Mouse (Mus musculus): ENCODE results near the gene Anxa6. TPM values are rescaled to one million over a fixed set of nuclear protein-coding genes. Genes with fewer than 3 reads are reported as not detected.

Gene Anxa6
- polyA plus RNA-seq, 1 experiment from 2014 or later, result 90.1 TPM

DNA sequence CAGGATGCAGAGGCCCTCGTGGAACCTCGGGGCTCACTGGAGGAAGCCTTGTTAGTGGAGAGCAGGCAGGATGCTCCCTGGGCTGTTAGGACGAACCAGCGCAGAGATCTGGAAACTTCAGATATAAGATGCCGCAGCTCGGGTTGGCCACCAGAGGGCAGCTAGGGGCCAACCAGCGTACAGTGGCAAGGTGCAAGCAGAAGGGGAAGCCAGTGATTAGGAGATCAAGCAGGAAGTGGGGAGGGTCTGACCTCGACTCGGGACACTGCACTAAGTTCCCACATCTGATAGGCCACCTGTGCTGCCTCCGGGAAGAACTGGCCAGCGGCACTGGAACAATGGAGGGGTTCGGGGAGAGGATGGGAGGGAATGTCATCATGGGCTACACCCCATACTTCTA is 35.0 kb downstream of the Anxa6 start:
- Histone ChIP-seq H3K36me3 (ENCODE audit: control insufficient read depth, insufficient read depth, low read length) (0 out of 2 replicates have a peak, but pooled peaks cover 2% of the 10 kb centered on the region), H3K9me3 (ENCODE audit: control insufficient read depth, low read length) (no peaks in the 10 kb centered on the region), H3K4me3 (ENCODE audit: low read depth, low read length) (no peak overlapping the region), H3K9ac (ENCODE audit: low read length) (no peak overlapping the region), H3K27me3 (ENCODE audit: control insufficient read depth, insufficient read depth, low read length) (no peaks in the 10 kb centered on the region), H3K4me1 (ENCODE audit: control insufficient read depth, insufficient read depth, low read length) (no peaks in the 10 kb centered on the region), H3K27ac (ENCODE audit: low read depth, low read length) (no peak overlapping the region), H3K4me2 (ENCODE audit: low read depth) (no peak overlapping the region)
- WGBS, result 6% methylated on average over 12 of the region's 12 CpGs
- peak; percentile 68 for DNase-seq (ENCODE audit: low spot score)
- peak; percentile 38; the same call in 1 of the 2 replicates for ATAC-seq (ENCODE audit: insufficient read depth, low FRiP score, low TSS enrichment)

- Histone ChIP-seq H3K4me2 (ENCODE audit: low read depth) (no peak overlapping the region), H3K27ac (ENCODE audit: low read depth, low read length) (no peak overlapping the region), H3K4me1 (ENCODE audit: control insufficient read depth, insufficient read depth, low read length) (no peaks in the 10 kb centered on the region), H3K36me3 (ENCODE audit: control insufficient read depth, insufficient read depth, low read length) (0 out of 2 replicates have a peak, but pooled peaks cover 2% of the 10 kb centered on the region), H3K9ac (ENCODE audit: low read length) (no peak overlapping the region), H3K4me3 (ENCODE audit: low read depth, low read length) (no peak overlapping the region), H3K9me3 (ENCODE audit: control insufficient read depth, low read length) (no peaks in the 10 kb centered on the region), H3K27me3 (ENCODE audit: control insufficient read depth, insufficient read depth, low read length) (no peaks in the 10 kb centered on the region)
- WGBS, result 69% methylated on average over 7 of the region's 7 CpGs
- no peak for ATAC-seq (ENCODE audit: insufficient read depth, low FRiP score, low TSS enrichment)
- DNase-seq (ENCODE audit: low spot score), result no peak
Observed at GRCm38 (mm10) chr11:54996176-54996575, 37.1 kb downstream of the Anxa6 start.

- DNase-seq (ENCODE audit: low spot score), result no peak
Observed at GRCm38 (mm10) chr11:54989920-54990319, 43.3 kb downstream of the Anxa6 start.

GRCm38 (mm10) chr11:54988754-54989349 is 44.4 kb downstream of the Anxa6 start:
- H3K27ac ChIP-seq (ENCODE audit: low read depth, low read length), result no peak overlapping the region
- no peaks in the 10 kb centered on the region for H3K4me1 ChIP-seq (ENCODE audit: control insufficient read depth, insufficient read depth, low read length)
- ATAC-seq (ENCODE audit: insufficient read depth, low FRiP score, low TSS enrichment) (no peak), DNase-seq (ENCODE audit: low spot score) (no peak)
- no peaks in the 10 kb centered on the region for H3K36me3 ChIP-seq (ENCODE audit: control insufficient read depth, insufficient read depth, low read length)
- no peaks in the 10 kb centered on the region for H3K27me3 ChIP-seq (ENCODE audit: control insufficient read depth, insufficient read depth, low read length)
- H3K4me2 ChIP-seq (ENCODE audit: low read depth), result no peak overlapping the region
- H3K9me3 ChIP-seq (ENCODE audit: control insufficient read depth, low read length), result no peaks in the 10 kb centered on the region
- H3K4me3 ChIP-seq (ENCODE audit: low read depth, low read length), result no peak overlapping the region
- no peak overlapping the region for H3K9ac ChIP-seq (ENCODE audit: low read length)
- 75% methylated on average over 8 of the region's 8 CpGs for WGBS

More at GRCm38 (mm10) chr11:54989920-54990319, 43.3 kb downstream of the Anxa6 start:
- Histone ChIP-seq H3K27me3 (ENCODE audit: control insufficient read depth, insufficient read depth, low read length) (no peaks in the 10 kb centered on the region), H3K27ac (ENCODE audit: low read depth, low read length) (no peak overlapping the region), H3K36me3 (ENCODE audit: control insufficient read depth, insufficient read depth, low read length) (no peaks in the 10 kb centered on the region), H3K9ac (ENCODE audit: low read length) (no peak overlapping the region), H3K9me3 (ENCODE audit: control insufficient read depth, low read length) (no peaks in the 10 kb centered on the region), H3K4me1 (ENCODE audit: control insufficient read depth, insufficient read depth, low read length) (no peaks in the 10 kb centered on the region), H3K4me2 (ENCODE audit: low read depth) (no peak overlapping the region), H3K4me3 (ENCODE audit: low read depth, low read length) (no peak overlapping the region)
- no peak for ATAC-seq (ENCODE audit: insufficient read depth, low FRiP score, low TSS enrichment)

DNA sequence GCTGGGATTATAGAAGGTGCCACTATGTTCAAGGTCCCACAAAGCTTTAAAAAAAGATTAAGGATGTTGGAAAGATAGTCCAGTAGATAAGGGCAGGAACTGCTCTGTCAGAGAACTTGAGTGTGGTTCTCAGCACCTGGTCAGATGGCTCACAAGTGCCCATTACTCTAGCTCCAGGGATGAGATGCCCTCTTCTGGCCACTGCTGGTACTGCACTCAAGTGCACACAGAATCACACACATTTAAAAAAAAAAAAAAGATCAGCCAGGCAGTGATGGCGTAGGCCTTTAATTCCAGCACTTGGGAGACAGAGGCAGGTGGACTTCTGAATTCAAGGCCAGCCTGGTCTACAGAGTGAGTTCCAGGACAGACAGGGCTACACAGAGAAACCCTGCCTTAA is 45.3 kb downstream of the Anxa6 start:
- Histone ChIP-seq H3K4me3 (ENCODE audit: low read depth, low read length) (no peak overlapping the region), H3K4me1 (ENCODE audit: control insufficient read depth, insufficient read depth, low read length) (no peaks in the 10 kb centered on the region), H3K9me3 (ENCODE audit: control insufficient read depth, low read length) (no peaks in the 10 kb centered on the region), H3K9ac (ENCODE audit: low read length) (no peak overlapping the region), H3K27ac (ENCODE audit: low read depth, low read length) (no peak overlapping the region), H3K27me3 (ENCODE audit: control insufficient read depth, insufficient read depth, low read length) (no peaks in the 10 kb centered on the region), H3K4me2 (ENCODE audit: low read depth) (no peak overlapping the region), H3K36me3 (ENCODE audit: control insufficient read depth, insufficient read depth, low read length) (no peaks in the 10 kb centered on the region)
- WGBS, result 85% methylated on average over 1 of the region's 1 CpGs
- DNase-seq (ENCODE audit: low spot score) (no peak), ATAC-seq (ENCODE audit: insufficient read depth, low FRiP score, low TSS enrichment) (no peak)

DNA sequence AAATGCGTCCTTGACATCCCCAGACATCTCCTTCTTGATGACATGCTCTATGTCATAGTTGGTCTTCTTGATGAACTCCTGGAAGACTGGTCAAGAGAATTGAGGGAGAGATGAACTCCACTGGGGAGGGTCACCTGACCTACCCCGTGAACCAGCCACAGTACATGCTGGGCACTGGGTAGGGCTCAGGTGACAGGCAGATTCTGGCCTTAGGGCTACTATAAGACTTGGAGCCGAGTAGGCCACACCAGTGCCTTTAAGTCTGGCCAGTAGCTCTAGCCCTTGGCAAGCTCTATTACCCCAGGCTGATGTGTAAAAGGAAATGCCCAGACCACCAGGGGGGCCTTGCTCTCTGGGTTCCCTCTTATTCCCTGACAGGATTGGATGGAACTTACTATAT is 48.2 kb downstream of the Anxa6 start:
- WGBS, result 90% methylated on average over 3 of the region's 3 CpGs
- Histone ChIP-seq H3K4me2 (ENCODE audit: low read depth) (no peak overlapping the region), H3K9me3 (ENCODE audit: control insufficient read depth, low read length) (no peaks in the 10 kb centered on the region), H3K4me1 (ENCODE audit: control insufficient read depth, insufficient read depth, low read length) (no peaks in the 10 kb centered on the region), H3K9ac (ENCODE audit: low read length) (no peak overlapping the region), H3K27ac (ENCODE audit: low read depth, low read length) (no peak overlapping the region), H3K4me3 (ENCODE audit: low read depth, low read length) (no peak overlapping the region), H3K27me3 (ENCODE audit: control insufficient read depth, insufficient read depth, low read length) (no peaks in the 10 kb centered on the region), H3K36me3 (ENCODE audit: control insufficient read depth, insufficient read depth, low read length) (no peaks in the 10 kb centered on the region)
- DNase-seq (ENCODE audit: low spot score), result no peak
- no peak for ATAC-seq (ENCODE audit: insufficient read depth, low FRiP score, low TSS enrichment)

DNA sequence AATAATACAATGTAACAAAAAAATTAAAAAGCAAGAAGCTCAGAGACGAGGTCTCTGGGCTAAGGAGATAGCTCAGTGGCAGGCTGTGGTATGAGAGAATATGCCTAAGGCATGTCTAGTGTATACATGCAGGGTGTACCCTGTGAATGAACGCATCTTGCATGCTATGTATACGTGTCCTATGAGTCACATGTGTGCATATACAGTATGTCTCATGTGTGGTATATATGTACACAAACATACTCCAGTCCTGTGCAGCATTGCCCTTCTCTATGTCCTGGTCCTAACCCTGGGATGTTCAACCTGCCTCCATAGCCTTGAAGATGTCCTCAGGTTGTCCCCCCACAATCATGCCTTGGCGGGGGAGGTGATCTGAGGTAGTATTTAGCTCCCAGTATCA is 48.7 kb downstream of the Anxa6 start:
- Histone ChIP-seq H3K27me3 (ENCODE audit: control insufficient read depth, insufficient read depth, low read length) (no peaks in the 10 kb centered on the region), H3K4me1 (ENCODE audit: control insufficient read depth, insufficient read depth, low read length) (no peaks in the 10 kb centered on the region), H3K9ac (ENCODE audit: low read length) (no peak overlapping the region), H3K27ac (ENCODE audit: low read depth, low read length) (no peak overlapping the region), H3K36me3 (ENCODE audit: control insufficient read depth, insufficient read depth, low read length) (no peaks in the 10 kb centered on the region), H3K4me2 (ENCODE audit: low read depth) (no peak overlapping the region), H3K4me3 (ENCODE audit: low read depth, low read length) (no peak overlapping the region), H3K9me3 (ENCODE audit: control insufficient read depth, low read length) (no peaks in the 10 kb centered on the region)
- 59% methylated on average over 4 of the region's 4 CpGs for WGBS
- ATAC-seq (ENCODE audit: insufficient read depth, low FRiP score, low TSS enrichment) (no peak), DNase-seq (ENCODE audit: low spot score) (no peak)

GRCm38 (mm10) chr11:54984085-54984484 is 49.2 kb downstream of the Anxa6 start:
- H3K27me3 ChIP-seq (ENCODE audit: control insufficient read depth, insufficient read depth, low read length), result no peaks in the 10 kb centered on the region
- no peak overlapping the region for H3K4me2 ChIP-seq (ENCODE audit: low read depth)
- no peaks in the 10 kb centered on the region for H3K9me3 ChIP-seq (ENCODE audit: control insufficient read depth, low read length)
- 5% methylated on average over 6 of the region's 6 CpGs for WGBS
- H3K4me1 ChIP-seq (ENCODE audit: control insufficient read depth, insufficient read depth, low read length), result no peaks in the 10 kb centered on the region
- H3K27ac ChIP-seq (ENCODE audit: low read depth, low read length), result no peak overlapping the region
- no peak overlapping the region for H3K9ac ChIP-seq (ENCODE audit: low read length)
- no peak overlapping the region for H3K4me3 ChIP-seq (ENCODE audit: low read depth, low read length)
- H3K36me3 ChIP-seq (ENCODE audit: control insufficient read depth, insufficient read depth, low read length), result no peaks in the 10 kb centered on the region
- DNase-seq (ENCODE audit: low spot score) (peak; percentile 79), ATAC-seq (ENCODE audit: insufficient read depth, low FRiP score, low TSS enrichment) (no peak)

- no peak overlapping the region for H3K4me3 ChIP-seq (ENCODE audit: low read depth, low read length)
- DNase-seq (ENCODE audit: low spot score), result no peak
- H3K4me2 ChIP-seq (ENCODE audit: low read depth), result no peak overlapping the region
- no peak overlapping the region for H3K9ac ChIP-seq (ENCODE audit: low read length)
- no peaks in the 10 kb centered on the region for H3K9me3 ChIP-seq (ENCODE audit: control insufficient read depth, low read length)
- no peaks in the 10 kb centered on the region for H3K27me3 ChIP-seq (ENCODE audit: control insufficient read depth, insufficient read depth, low read length)
- no peaks in the 10 kb centered on the region for H3K4me1 ChIP-seq (ENCODE audit: control insufficient read depth, insufficient read depth, low read length)
- ATAC-seq (ENCODE audit: insufficient read depth, low FRiP score, low TSS enrichment), result no peak
- no peaks in the 10 kb centered on the region for H3K36me3 ChIP-seq (ENCODE audit: control insufficient read depth, insufficient read depth, low read length)
- WGBS, result 91% methylated on average over 6 of the region's 6 CpGs
- H3K27ac ChIP-seq (ENCODE audit: low read depth, low read length), result no peak overlapping the region
Observed at GRCm38 (mm10) chr11:54982520-54982919, 50.7 kb downstream of the Anxa6 start.

Measured in neural tube, embryonic 11.5 days (tissue).